18 mouse cellular contexts compared by ENCODE assay signal in the genomic region with DNA sequence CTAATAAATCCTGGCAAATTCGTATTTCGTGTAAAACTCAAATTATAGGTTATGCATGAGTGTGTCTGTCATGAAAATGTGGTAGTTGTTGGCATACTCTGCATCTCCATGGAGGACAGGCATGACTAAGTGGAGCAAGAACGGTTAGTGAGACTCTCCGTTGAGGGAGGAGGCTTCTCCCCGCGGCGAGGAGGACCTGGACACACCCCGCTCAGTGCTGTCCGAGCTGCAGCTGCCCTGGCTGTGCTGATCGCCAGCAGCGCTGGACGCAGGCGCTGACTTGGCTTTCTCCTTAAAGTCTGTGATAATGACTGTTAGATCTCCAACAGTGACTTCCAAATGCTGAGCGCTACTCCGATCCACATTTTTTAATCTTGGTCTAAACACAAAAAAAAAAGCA. TPM values are rescaled to one million over a fixed set of nuclear protein-coding genes. Genes with fewer than 3 reads are reported as not detected.
DNase-seq lines count a peak whose midpoint lies in the region; ATAC-seq lines count a peak whose summit lies in the region.
"Had no signal": no experiment of that assay in that cellular context is flagged by ENCODE, and none has a peak within 500 bp of the region (broad histone marks: within the 10 kb centered on the region; RNA-seq: fewer than 3 reads in every experiment).

No protein-coding gene starts in this region.

- no peak overlapping the region for H3K27ac ChIP-seq in forebrain, embryonic 14.5 days (ENCODE audit: low read depth, low read length)
- H3K27ac ChIP-seq: embryonic facial prominence, embryonic 10.5 days; hindbrain, embryonic 14.5 days; intestine, embryonic 15.5 days; limb, embryonic 10.5 days; macrophage; midbrain, embryonic 12.5 days; neural tube, embryonic 13.5 days had no signal

- no peak overlapping the region for H3K4me3 ChIP-seq in forebrain, embryonic 14.5 days (ENCODE audit: low read depth, low read length)
- H3K4me3 ChIP-seq: embryonic facial prominence, embryonic 10.5 days; intestine, embryonic 15.5 days; limb, embryonic 10.5 days; midbrain, embryonic 12.5 days; neural tube, embryonic 13.5 days had no signal

- no peak overlapping the region for H3K4me2 ChIP-seq in forebrain, embryonic 14.5 days (ENCODE audit: low read length)
- H3K4me2 ChIP-seq: hindbrain, embryonic 14.5 days; intestine, embryonic 15.5 days; lung, embryonic 14.5 days; midbrain, embryonic 12.5 days; neural tube, embryonic 13.5 days had no signal

- WGBS in forebrain, embryonic 14.5 days = 85% methylated on average over 15 of the region's 15 CpGs

- no peak overlapping the region for H3K9ac ChIP-seq in forebrain, embryonic 14.5 days (ENCODE audit: low read length)
- H3K9ac ChIP-seq: hindbrain, embryonic 14.5 days; intestine, embryonic 15.5 days; lung, embryonic 14.5 days; midbrain, embryonic 12.5 days; neural tube, embryonic 13.5 days had no signal

- no peak for ATAC-seq in forebrain, embryonic 14.5 days
- ATAC-seq: intestine, embryonic 15.5 days had no signal

- DNase-seq in cerebellum, postnatal 10 days = peak; percentile 17 to 40
- no peak for DNase-seq in cerebellum, adult 9-10 months
- DNase-seq in spleen, postnatal 36 days (ENCODE audit: low spot score in 2 of 2) = peak; percentile 19 to 41
- DNase-seq in spleen, postnatal 14 days (ENCODE audit: low spot score in 2 of 2) = no peak
- peak; percentile 24 to 36 for DNase-seq in gastrocnemius, postnatal 4 days (ENCODE audit: low spot score in 2 of 2)
- no peak for DNase-seq in forebrain, embryonic 14.5 days (ENCODE audit: low spot score)
- DNase-seq in cerebellum, adult 11-12 months = no peak
- DNase-seq: cerebellum, postnatal 36 days; lung, embryonic 14.5 days; right cerebral cortex, postnatal 14 days; thymus, postnatal 25 days had no signal

- no peaks in the 10 kb centered on the region for H3K27me3 ChIP-seq in forebrain, embryonic 14.5 days (replicated peaks; ENCODE audit: control insufficient read depth, insufficient read depth, low read length)
- H3K27me3 ChIP-seq: intestine, embryonic 15.5 days; midbrain, embryonic 12.5 days; neural tube, embryonic 13.5 days had no signal

- H3K4me1 ChIP-seq in forebrain, embryonic 14.5 days (ENCODE audit: control insufficient read depth, insufficient read depth, low read length) = no peaks in the 10 kb centered on the region
- H3K4me1 ChIP-seq: embryonic facial prominence, embryonic 10.5 days; intestine, embryonic 15.5 days; limb, embryonic 10.5 days; midbrain, embryonic 12.5 days had no signal

- no peaks in the 10 kb centered on the region for H3K9me3 ChIP-seq in forebrain, embryonic 14.5 days (replicated peaks; ENCODE audit: control insufficient read depth, low read length)
- H3K9me3 ChIP-seq: embryonic facial prominence, embryonic 10.5 days; intestine, embryonic 15.5 days; limb, embryonic 10.5 days; midbrain, embryonic 12.5 days; neural tube, embryonic 13.5 days had no signal

- H3K36me3 ChIP-seq in forebrain, embryonic 14.5 days (ENCODE audit: control insufficient read depth, insufficient read depth, low read length) = peaks cover 24% of the 10 kb centered on the region; the same call in 1 of the 2 replicates
- H3K36me3 ChIP-seq: intestine, embryonic 15.5 days had no signal

RNA-seq across cellular contexts. Expression of gene Gxylt1, which starts 10.3 kb away (rescaled TPM):
- 10 to 100 TPM; 13.7 to 15.3 TPM for total RNA-seq in gastrocnemius, postnatal 4 days (2021)
- 7.8 and 9.7 TPM in 2 replicates for polyA plus RNA-seq in forebrain, embryonic 14.5 days (2014; fragmentation: Nextera tagmentation; extraction: Ambion mirVana)

RNA-seq across cellular contexts. Expression of gene Yaf2, which starts 51.5 kb away (rescaled TPM):
- total RNA-seq in gastrocnemius, postnatal 4 days (2021) = 10 to 100 TPM; 23.8 to 25.0 TPM
- polyA plus RNA-seq in forebrain, embryonic 14.5 days (2014; fragmentation: Nextera tagmentation; extraction: Ambion mirVana) = 77.1 and 106 TPM in 2 replicates

Comparison
In these comparisons a context has a peak if more than half of its experiments do, and no peak if none do; other contexts are left out.
1. DNase-seq: peak in cerebellum, postnatal 10 days (2 of 2), spleen, postnatal 36 days (2 of 2) and gastrocnemius, postnatal 4 days (2 of 2); none in cerebellum, adult 9-10 months (single experiment), spleen, postnatal 14 days (0 of 2), forebrain, embryonic 14.5 days (single experiment) and cerebellum, adult 11-12 months (single experiment).